Mouse (Mus musculus) C2C12 (cell line): ENCODE results near the gene Igsf21.

Experiments used
- CEBPB ChIP-seq: IDR thresholded peaks from one replicate; pipeline ENCODE4 v1.6.1; 2011; ENCODE audit warnings: low read depth, mild to moderate bottlenecking, control low read depth, moderate library complexity
- CTCF ChIP-seq: IDR thresholded peaks from one replicate; pipeline ENCODE4 v1.5.1; 2011; ENCODE audit not compliant: control insufficient read depth, insufficient read depth, insufficient read length
- MYOG ChIP-seq: IDR thresholded peaks from one replicate; pipeline ENCODE4 v1.6.1; 2011; ENCODE audit not compliant: control insufficient read depth, insufficient read length; ENCODE audit errors: extremely low read depth

GRCm38 (mm10) chr4:140200296-140200695 is 46.3 kb downstream of the Igsf21 start:
- TF ChIP-seq MYOG: no peak
- no peak for TF ChIP-seq CEBPB
- no peak for TF ChIP-seq CTCF
